Mouse (Mus musculus) layer of hippocampus, adult 9-10 months (tissue): ENCODE measurements at regions not wholly inside any gene's neighbourhood (a gene's known extent, or its start where the extent isn't known, plus 50 kb on each side); places are given as distances from the start of the nearest gene placed in this dataset.

Source experiments
- DNase-seq: peaks from one replicate; pipeline ENCODE4 v3.0.0; 2022; ENCODE audit warnings: low spot score

GRCm38 (mm10) chr4:71663397-71663796 is 94.4 kb downstream of the Gm11232 start:
- no peak for DNase-seq

GRCm38 (mm10) chr4:71640521-71640920 is 117.2 kb downstream of the Gm11232 start:
- DNase-seq = no peak

- no peak for DNase-seq
These were observed 130.7 kb downstream of the Gm11232 start for GRCm38 (mm10) chr4:71627088-71627487.

GRCm38 (mm10) chr4:71626626-71627025 is 131.1 kb downstream of the Gm11232 start:
- no peak for DNase-seq

- no peak for DNase-seq
These were observed 133.0 kb downstream of the Gm11232 start for GRCm38 (mm10) chr4:71624771-71625170.

- no peak for DNase-seq
These were observed 144.0 kb downstream of the Gm11232 start for GRCm38 (mm10) chr4:71613720-71614119.

GRCm38 (mm10) chr4:71585880-71586279 is 171.9 kb downstream of the Gm11232 start:
- no peak for DNase-seq

- no peak for DNase-seq
These were observed 197.1 kb downstream of the Gm11232 start for GRCm38 (mm10) chr4:71560656-71561055.

- DNase-seq = no peak
These were observed 218.6 kb downstream of the Gm11232 start for GRCm38 (mm10) chr4:71539200-71539599.

GRCm38 (mm10) chr4:71537971-71538370 is 219.8 kb downstream of the Gm11232 start:
- no peak for DNase-seq

GRCm38 (mm10) chr4:71524255-71524970 is 233.4 kb downstream of the Gm11232 start:
- no peak for DNase-seq

GRCm38 (mm10) chr4:71520751-71521150 is 237.0 kb downstream of the Gm11232 start:
- no peak for DNase-seq

- no peak for DNase-seq
These were observed 239.8 kb downstream of the Gm11232 start for GRCm38 (mm10) chr4:71517921-71518404.

- no peak for DNase-seq
These were observed 250.9 kb downstream of the Gm11232 start for GRCm38 (mm10) chr4:71506911-71507310.

- DNase-seq = no peak
These were observed 268.0 kb downstream of the Gm11232 start for GRCm38 (mm10) chr4:71489788-71490187.

GRCm38 (mm10) chr4:71488663-71489161 is 269.1 kb downstream of the Gm11232 start:
- DNase-seq = peak; percentile 24

GRCm38 (mm10) chr4:71488059-71488458 is 269.7 kb downstream of the Gm11232 start:
- no peak for DNase-seq

- no peak for DNase-seq
These were observed 276.8 kb downstream of the Gm11232 start for GRCm38 (mm10) chr4:71480960-71481359.

GRCm38 (mm10) chr4:71470580-71470979 is 287.2 kb downstream of the Gm11232 start:
- no peak for DNase-seq

GRCm38 (mm10) chr4:71454811-71455210 is 303.0 kb downstream of the Gm11232 start:
- DNase-seq = no peak

GRCm38 (mm10) chr4:71453499-71453898 is 304.3 kb downstream of the Gm11232 start:
- DNase-seq = no peak

- DNase-seq = no peak
These were observed 311.3 kb downstream of the Gm11232 start for GRCm38 (mm10) chr4:71446461-71446860.

- DNase-seq = no peak
These were observed 326.4 kb downstream of the Gm11232 start for GRCm38 (mm10) chr4:71431245-71431929.
